Mouse (Mus musculus) bone marrow, adult 2 months (tissue): ENCODE measurements around the gene Fer.

Experiments used
- CTCF ChIP-seq: fragments of 200-500 bp; IDR thresholded peaks from 2 replicates; pipeline ENCODE4 v1.5.1; 2011; ENCODE audit warnings: low read length, control low read depth; ENCODE audit not compliant: control insufficient read depth, insufficient read depth
- POLR2A ChIP-seq: fragments of 200-500 bp; IDR thresholded peaks from 2 replicates; pipeline ENCODE4 v1.6.1; 2011; ENCODE audit warnings: low read depth, mild to moderate bottlenecking, control low read depth, low read length, borderline replicate concordance; ENCODE audit not compliant: control insufficient read depth

DNA sequence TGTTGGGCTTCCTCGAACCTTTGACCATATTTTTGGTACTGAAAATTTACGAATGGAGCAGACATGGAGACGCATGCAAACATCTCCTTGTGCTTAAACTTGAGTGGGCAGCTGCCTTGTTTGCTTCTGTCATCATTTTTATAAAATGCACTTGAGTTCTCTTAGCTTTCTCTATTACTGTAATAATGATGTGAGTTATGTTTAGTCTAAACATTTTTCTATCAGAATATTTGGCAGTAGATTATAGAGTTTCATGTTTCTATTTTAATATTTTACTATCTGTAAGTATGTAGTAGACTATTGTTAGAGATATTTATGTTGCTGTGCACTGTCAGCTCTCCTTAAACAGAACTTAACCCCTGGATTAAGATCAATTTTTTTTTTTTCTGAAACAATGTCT is 128.3 kb downstream of the Fer start:
- TF ChIP-seq POLR2A (no peak), CTCF (no peak)
